ENCODE assay signal across 25 mouse cellular contexts in the genomic region with DNA sequence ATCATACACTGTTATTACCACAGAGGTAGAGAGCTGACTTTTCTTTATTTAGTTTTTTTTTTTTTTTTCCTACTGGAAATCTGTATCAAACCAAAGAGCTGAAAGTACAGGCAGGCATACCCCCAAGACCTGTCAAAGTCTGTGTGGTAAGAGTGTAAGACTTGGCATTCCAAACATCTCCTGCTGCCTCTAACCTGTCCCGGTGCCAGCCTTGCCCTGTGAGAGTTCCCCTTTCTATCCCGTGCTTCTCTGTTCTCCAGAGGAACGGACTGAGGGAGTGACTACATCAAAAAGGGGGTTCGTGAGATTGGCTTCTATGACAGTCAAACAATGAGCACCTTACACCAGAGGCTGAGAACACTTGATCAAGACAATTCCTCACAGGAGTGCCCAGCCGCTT.
"Had no signal": no experiment of that assay in that cellular context is flagged by ENCODE, and none has a peak within 500 bp of the region (broad histone marks: within the 10 kb centered on the region; RNA-seq: fewer than 3 reads in every experiment).

No protein-coding gene starts in this region.

- H3K27ac ChIP-seq: heart, embryonic 13.5 days; heart, embryonic 15.5 days; hindbrain, embryonic 13.5 days; hindbrain, embryonic 15.5 days; hindbrain, postnatal 0 days; kidney, embryonic 15.5 days; kidney, postnatal 0 days; limb, embryonic 12.5 days; liver, embryonic 13.5 days; liver, embryonic 15.5 days had no signal

- H3K27me3 ChIP-seq: heart, embryonic 13.5 days; heart, embryonic 15.5 days; hindbrain, embryonic 13.5 days; hindbrain, embryonic 15.5 days; kidney, embryonic 15.5 days; limb, embryonic 12.5 days; liver, embryonic 13.5 days; liver, embryonic 15.5 days had no signal

- ATAC-seq: hindbrain, postnatal 0 days; intestine, embryonic 16.5 days; liver, postnatal 0 days had no signal

- H3K36me3 ChIP-seq: heart, embryonic 13.5 days; heart, embryonic 15.5 days; hindbrain, embryonic 13.5 days; hindbrain, embryonic 15.5 days; kidney, embryonic 15.5 days; limb, embryonic 12.5 days; liver, embryonic 13.5 days; liver, embryonic 15.5 days had no signal

- H3K4me3 ChIP-seq: heart, embryonic 13.5 days; heart, embryonic 15.5 days; hindbrain, embryonic 13.5 days; hindbrain, embryonic 15.5 days; kidney, embryonic 15.5 days; limb, embryonic 12.5 days; liver, embryonic 13.5 days; liver, embryonic 15.5 days had no signal

- H3K4me1 ChIP-seq: heart, embryonic 13.5 days; heart, embryonic 15.5 days; hindbrain, embryonic 13.5 days; hindbrain, embryonic 15.5 days; kidney, embryonic 15.5 days; limb, embryonic 12.5 days; liver, embryonic 13.5 days; liver, embryonic 15.5 days had no signal

- DNase-seq: gastrocnemius, postnatal 14 days; gastrocnemius, postnatal 36 days; heart, adult 18-20 months; heart, postnatal 14 days; heart, postnatal 36 days; kidney, adult 11 months; kidney, adult 2 months; kidney, adult 9 months; kidney, postnatal 14 days; kidney, postnatal 36 days; layer of hippocampus, adult 9-11 months; layer of hippocampus, postnatal 36 days; liver; liver, embryonic 13.5 days; liver, postnatal 0 days had no signal

- H3K9me3 ChIP-seq: heart, embryonic 13.5 days; heart, embryonic 15.5 days; hindbrain, embryonic 13.5 days; hindbrain, embryonic 15.5 days; kidney, embryonic 15.5 days; limb, embryonic 12.5 days; liver, embryonic 15.5 days had no signal
